Mouse (Mus musculus) forebrain, embryonic 14.5 days (tissue): ENCODE measurements at regions not wholly inside any gene's neighbourhood (a gene's known extent, or its start where the extent isn't known, plus 50 kb on each side); places are given as distances from the start of the nearest gene placed in this dataset.

Experiments
- ATAC-seq: fragments of 200-750 bp; cut with Nextera tagmentation; 2 replicates; pipeline ENCODE4 v1.8.0; 2017; ENCODE audit warnings: mild to moderate bottlenecking, moderate library complexity
- DNase-seq: peaks from one replicate; pipeline ENCODE4 v3.0.0-alpha.2; 2015; ENCODE audit warnings: low spot score
- H3K27ac ChIP-seq: fragments of 300-500 bp; sonication (generic); 2 replicates; pipeline ENCODE4 v1.5.1; 2014; ENCODE audit warnings: low read depth, mild to moderate bottlenecking, control low read depth, low read length, moderate library complexity
- H3K27me3 ChIP-seq: fragments of 300-500 bp; sonication (generic); replicated peaks from 2 replicates; pipeline ENCODE4 v1.6.1; 2014; ENCODE audit warnings: low read length, control low read depth, mixed read lengths; ENCODE audit not compliant: control insufficient read depth, insufficient read depth
- H3K36me3 ChIP-seq: fragments of 300-500 bp; sonication (generic); 2 replicates; pipeline ENCODE4 v1.6.1; 2014; ENCODE audit warnings: low read length, control low read depth; ENCODE audit not compliant: control insufficient read depth, insufficient read depth
- H3K4me1 ChIP-seq: fragments of 300-500 bp; sonication (generic); 2 replicates; pipeline ENCODE4 v1.6.1; 2014; ENCODE audit warnings: antibody characterized with exemption, low read length, control low read depth; ENCODE audit not compliant: control insufficient read depth, insufficient read depth
- H3K4me2 ChIP-seq: fragments of 300-500 bp; sonication (generic); 2 replicates; pipeline ENCODE4 v1.6.1; 2014; ENCODE audit warnings: mild to moderate bottlenecking, control low read depth, low read length
- H3K4me3 ChIP-seq: fragments of 300-500 bp; sonication (generic); 2 replicates; pipeline ENCODE4 v1.5.1; 2014; ENCODE audit warnings: low read depth, low read length, control low read depth
- H3K9ac ChIP-seq: fragments of 300-500 bp; sonication (generic); 2 replicates; pipeline ENCODE4 v1.6.1; 2014; ENCODE audit warnings: mild to moderate bottlenecking, low read length, control low read depth, moderate library complexity
- H3K9me3 ChIP-seq: fragments of 300-500 bp; sonication (generic); replicated peaks from 2 replicates; pipeline ENCODE4 v1.6.1; 2016; ENCODE audit warnings: low read length, control low read depth, mixed read lengths; ENCODE audit not compliant: control insufficient read depth
- WGBS: fragments of 180-500 bp; shearing (Covaris S2); extraction: QIAGEN DNeasy Blood & Tissue Kit; methylation state at CpG from one replicate; pipeline ENCODE4 v1.1.7; 2014; 5-methylcytosine and 5-hydroxymethylcytosine counted together

DNA sequence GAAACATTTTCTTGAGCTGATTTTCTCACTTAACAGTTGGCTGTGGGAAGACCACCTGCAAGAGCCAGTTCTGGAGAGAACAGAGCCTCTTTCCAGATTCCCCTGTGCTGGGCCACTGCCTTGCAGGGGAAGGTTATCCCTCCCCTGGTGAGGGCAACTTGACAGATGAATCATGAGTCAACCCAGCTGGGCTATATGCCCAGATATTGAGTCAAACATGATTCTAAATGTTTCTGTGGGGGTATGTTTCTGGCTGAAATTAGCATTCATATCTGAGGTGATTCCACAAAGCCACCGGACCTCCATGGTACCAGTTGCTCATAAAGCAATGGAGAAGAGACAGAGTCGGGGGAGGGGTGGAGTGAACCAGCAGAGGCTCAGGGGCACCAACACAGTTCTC is 97.8 kb upstream of the Zdhhc25 start:
- Histone ChIP-seq H3K4me3 (no peak overlapping the region), H3K9ac (no peak overlapping the region), H3K27me3 (no peaks in the 10 kb centered on the region), H3K27ac (no peak overlapping the region), H3K4me2 (no peak overlapping the region), H3K36me3 (no peaks in the 10 kb centered on the region), H3K9me3 (no peaks in the 10 kb centered on the region), H3K4me1 (no peaks in the 10 kb centered on the region)
- DNase-seq: no peak
- 97% methylated on average over 2 of the region's 2 CpGs for WGBS
- ATAC-seq: no peak

DNA sequence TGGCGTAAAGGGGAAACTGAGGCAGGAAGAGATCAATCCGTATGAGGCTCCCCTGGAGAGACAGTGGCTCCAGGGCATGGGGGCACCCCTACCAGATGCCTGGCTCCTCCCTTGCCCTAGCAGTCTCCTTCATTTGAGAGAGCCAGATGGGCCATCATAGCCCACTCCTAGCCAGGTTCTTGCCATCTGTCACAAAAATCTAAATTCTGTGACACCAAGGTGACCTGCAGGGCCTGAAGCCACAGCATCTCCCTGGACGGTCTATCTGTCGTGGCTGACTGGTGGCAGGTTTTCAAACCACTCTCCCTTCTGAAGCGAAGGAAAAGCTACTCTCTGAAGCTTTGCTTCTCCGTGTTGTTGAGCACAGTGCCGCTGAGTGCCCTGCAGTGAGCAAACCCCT is 96.2 kb upstream of the Zdhhc25 start:
- Histone ChIP-seq H3K36me3 (no peaks in the 10 kb centered on the region), H3K9ac (no peak overlapping the region), H3K4me3 (no peak overlapping the region), H3K9me3 (no peaks in the 10 kb centered on the region), H3K4me2 (no peak overlapping the region), H3K27me3 (no peaks in the 10 kb centered on the region), H3K27ac (no peak overlapping the region), H3K4me1 (no peaks in the 10 kb centered on the region)
- DNase-seq: no peak
- WGBS: 85% methylated on average over 7 of the region's 7 CpGs
- no peak for ATAC-seq

DNA sequence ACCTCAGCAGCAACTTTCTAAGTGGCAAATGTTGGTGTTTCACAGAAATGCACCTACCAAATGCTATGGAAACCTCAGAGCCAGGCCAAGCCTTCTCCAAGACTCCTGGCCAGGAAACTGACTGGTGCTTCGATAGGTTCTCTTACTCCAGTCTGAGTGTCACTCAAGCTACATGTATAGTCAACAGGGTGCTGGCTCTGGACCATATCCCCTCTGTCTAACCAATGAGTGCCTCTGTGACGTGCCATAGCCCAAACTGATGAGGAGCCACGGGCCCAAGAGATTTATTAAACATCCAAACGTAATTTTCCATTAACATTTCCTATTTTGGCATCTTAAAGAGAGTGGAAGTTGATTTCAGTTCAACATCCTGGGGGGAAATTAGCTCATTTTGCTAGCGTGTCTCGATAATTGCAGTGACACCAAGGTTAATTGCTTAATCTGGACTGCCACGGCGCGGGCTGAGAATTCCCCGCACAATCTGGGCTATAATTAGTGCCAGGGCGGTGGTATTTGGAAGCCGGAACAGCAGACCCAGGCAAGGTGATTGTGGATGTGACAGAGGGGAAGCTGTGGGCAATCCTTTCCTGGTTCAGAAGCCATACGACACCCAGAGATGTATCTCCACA is 94.5 kb upstream of the Zdhhc25 start:
- WGBS: 48% methylated on average over 13 of the region's 13 CpGs
- no peak for ATAC-seq
- Histone ChIP-seq H3K4me2 (no peak overlapping the region), H3K27ac (no peak overlapping the region), H3K27me3 (no peaks in the 10 kb centered on the region), H3K36me3 (no peaks in the 10 kb centered on the region), H3K4me1 (no peaks in the 10 kb centered on the region), H3K9ac (no peak overlapping the region), H3K9me3 (no peaks in the 10 kb centered on the region), H3K4me3 (no peak overlapping the region)
- DNase-seq: peak; percentile 61

DNA sequence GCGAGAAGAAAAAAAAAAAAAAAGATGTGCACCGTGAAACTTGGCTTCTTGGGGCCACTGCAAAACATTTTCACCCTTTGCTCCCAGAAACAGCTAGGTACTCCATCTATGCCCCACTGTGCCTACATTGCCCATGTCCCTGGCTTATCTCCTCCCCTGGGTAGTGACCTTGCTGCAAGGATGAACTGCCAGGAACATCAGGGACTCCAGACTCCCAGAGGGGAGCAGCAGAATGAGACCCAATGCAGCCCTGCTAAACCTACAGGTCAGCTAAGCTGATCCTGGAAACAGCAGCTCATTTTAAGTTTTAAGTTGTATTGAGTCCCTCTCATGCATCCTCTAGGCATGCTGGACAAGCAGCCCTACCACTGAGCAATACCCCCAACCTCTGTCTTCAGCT is 92.2 kb upstream of the Zdhhc25 start:
- no peak overlapping the region for H3K27ac ChIP-seq
- no peak overlapping the region for H3K9ac ChIP-seq
- DNase-seq (no peak), ATAC-seq (no peak)
- H3K9me3 ChIP-seq: no peaks in the 10 kb centered on the region
- no peaks in the 10 kb centered on the region for H3K27me3 ChIP-seq
- no peak overlapping the region for H3K4me3 ChIP-seq
- no peak overlapping the region for H3K4me2 ChIP-seq
- no peaks in the 10 kb centered on the region for H3K4me1 ChIP-seq
- WGBS: 77% methylated on average over 2 of the region's 2 CpGs
- no peaks in the 10 kb centered on the region for H3K36me3 ChIP-seq

DNA sequence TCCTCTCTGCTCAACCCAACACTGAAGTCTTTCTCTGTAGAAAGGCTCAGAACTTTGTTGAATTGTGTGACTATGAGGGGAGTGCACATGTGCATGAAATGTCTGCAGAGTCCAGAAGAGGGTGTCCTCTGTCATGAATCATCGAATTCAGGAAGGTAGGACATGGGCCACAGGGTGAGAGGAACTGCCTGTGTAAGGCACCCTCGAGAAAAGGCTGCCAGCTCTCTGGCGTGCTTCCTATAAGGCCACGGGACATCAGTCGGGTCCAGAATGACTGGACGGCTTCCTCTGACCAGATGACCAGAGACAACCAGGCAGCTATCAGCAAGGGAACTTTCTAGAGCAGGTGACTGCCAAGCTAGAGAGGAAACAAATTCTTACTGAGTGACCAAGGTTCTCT is 91.1 kb upstream of the Zdhhc25 start:
- Histone ChIP-seq H3K36me3 (no peaks in the 10 kb centered on the region), H3K4me2 (no peak overlapping the region), H3K4me1 (no peaks in the 10 kb centered on the region), H3K9ac (no peak overlapping the region), H3K9me3 (no peaks in the 10 kb centered on the region), H3K4me3 (no peak overlapping the region), H3K27me3 (no peaks in the 10 kb centered on the region), H3K27ac (no peak overlapping the region)
- DNase-seq: no peak
- no peak for ATAC-seq
- WGBS: 88% methylated on average over 6 of the region's 6 CpGs

DNA sequence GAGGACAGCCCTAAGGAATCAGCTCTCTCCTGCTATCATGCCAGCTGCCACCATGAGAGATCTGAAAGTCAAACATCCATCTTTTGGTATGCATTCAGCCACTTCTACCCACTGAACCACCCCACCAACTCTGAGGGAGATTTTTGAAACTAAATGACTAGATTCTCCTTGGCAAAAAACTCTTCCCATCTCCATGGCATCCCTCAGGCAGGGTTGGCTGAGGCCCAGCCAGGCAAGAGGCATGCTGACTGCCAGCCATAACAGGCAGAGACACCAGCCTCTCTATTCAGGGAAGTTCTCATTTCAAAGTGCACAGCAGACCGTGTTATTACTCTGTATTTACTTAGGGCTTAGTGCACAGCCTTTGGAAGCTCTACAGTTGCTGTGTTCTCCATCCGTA is 90.5 kb upstream of the Zdhhc25 start:
- Histone ChIP-seq H3K36me3 (no peaks in the 10 kb centered on the region), H3K27ac (no peak overlapping the region), H3K9ac (no peak overlapping the region), H3K4me1 (no peaks in the 10 kb centered on the region), H3K9me3 (no peaks in the 10 kb centered on the region), H3K27me3 (no peaks in the 10 kb centered on the region), H3K4me3 (no peak overlapping the region), H3K4me2 (no peak overlapping the region)
- WGBS: 54% methylated on average over 2 of the region's 2 CpGs
- ATAC-seq (no peak), DNase-seq (peak; percentile 64)

DNA sequence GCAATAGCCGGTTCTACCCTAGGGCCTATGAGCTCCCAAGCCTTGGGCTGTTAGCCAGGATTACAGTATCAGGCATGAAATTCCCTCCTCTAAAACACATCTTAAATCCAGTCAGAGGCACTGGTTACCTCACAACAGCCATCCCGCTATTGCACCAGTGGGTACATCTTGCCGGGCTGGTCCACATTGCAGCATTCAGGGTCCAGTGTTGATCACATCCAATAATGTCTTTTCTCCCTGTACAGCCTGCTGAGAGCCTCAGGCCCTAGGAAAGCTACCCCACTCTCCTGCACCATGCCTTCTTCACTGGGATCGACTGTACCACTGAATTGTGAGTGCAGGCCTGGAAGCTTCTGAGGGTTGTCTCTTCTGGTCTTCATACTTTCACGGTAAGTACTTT is 86.0 kb upstream of the Zdhhc25 start:
- H3K27me3 ChIP-seq: no peaks in the 10 kb centered on the region
- H3K27ac ChIP-seq: no peak overlapping the region
- WGBS: 94% methylated on average over 5 of the region's 5 CpGs
- no peaks in the 10 kb centered on the region for H3K36me3 ChIP-seq
- no peak for DNase-seq
- no peak overlapping the region for H3K4me3 ChIP-seq
- H3K4me1 ChIP-seq: no peaks in the 10 kb centered on the region
- no peaks in the 10 kb centered on the region for H3K9me3 ChIP-seq
- H3K4me2 ChIP-seq: no peak overlapping the region
- no peak for ATAC-seq
- H3K9ac ChIP-seq: no peak overlapping the region

DNA sequence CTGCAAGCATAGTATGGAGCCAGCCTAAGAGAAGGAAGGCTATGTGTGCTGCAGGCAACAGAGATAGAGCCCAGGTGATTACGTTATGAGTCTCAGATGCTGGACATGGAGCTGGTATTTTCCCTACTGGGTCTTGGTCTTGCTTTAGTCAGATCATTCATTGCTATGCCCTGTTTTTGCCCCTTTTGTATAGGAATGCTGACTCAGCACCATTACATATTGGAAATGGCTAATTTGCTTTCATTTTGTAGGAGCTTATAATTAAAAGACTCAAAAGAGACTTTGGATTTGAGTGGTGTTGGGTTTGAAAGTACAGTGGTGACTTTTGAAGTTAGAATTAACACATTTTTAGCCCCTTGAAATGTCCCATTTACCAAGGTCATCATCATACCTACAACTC is 68.9 kb upstream of the Zdhhc25 start:
- H3K4me3 ChIP-seq: no peak overlapping the region
- H3K36me3 ChIP-seq: no peaks in the 10 kb centered on the region
- no peak for ATAC-seq
- no peak overlapping the region for H3K27ac ChIP-seq
- H3K9me3 ChIP-seq: peaks cover 6% of the 10 kb centered on the region; the same call in 1 of the 2 replicates
- 93% methylated on average over 1 of the region's 1 CpGs for WGBS
- no peak overlapping the region for H3K9ac ChIP-seq
- H3K4me2 ChIP-seq: no peak overlapping the region
- DNase-seq: no peak
- H3K27me3 ChIP-seq: no peaks in the 10 kb centered on the region
- H3K4me1 ChIP-seq: peaks cover 8% of the 10 kb centered on the region; the same call in 1 of the 2 replicates

DNA sequence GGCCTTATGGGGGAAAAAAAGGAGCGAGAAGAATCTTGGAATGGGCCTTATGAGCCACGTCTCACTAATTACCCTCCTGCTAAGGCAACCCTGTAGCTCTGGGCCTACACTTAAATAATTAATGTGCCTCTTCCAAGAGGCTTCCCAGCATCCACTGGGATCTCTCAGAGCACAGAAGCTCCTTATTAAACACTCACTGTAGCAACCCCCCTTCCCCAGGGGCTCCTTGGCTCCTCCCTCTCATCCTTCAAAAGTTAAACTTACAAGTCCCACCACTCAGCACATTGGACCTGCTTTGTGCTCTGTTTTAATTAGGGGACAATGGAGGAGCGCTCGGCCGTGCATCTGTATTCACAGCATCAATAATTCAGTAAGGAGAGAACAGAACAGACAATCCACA is 68.1 kb upstream of the Zdhhc25 start:
- no peak overlapping the region for H3K4me2 ChIP-seq
- peaks cover 8% of the 10 kb centered on the region; the same call in 1 of the 2 replicates for H3K4me1 ChIP-seq
- H3K9me3 ChIP-seq: peaks cover 6% of the 10 kb centered on the region; the same call in 1 of the 2 replicates
- peak; percentile 36 for DNase-seq
- WGBS: 11% methylated on average over 5 of the region's 5 CpGs
- no peaks in the 10 kb centered on the region for H3K36me3 ChIP-seq
- H3K9ac ChIP-seq: no peak overlapping the region
- no peaks in the 10 kb centered on the region for H3K27me3 ChIP-seq
- no peak overlapping the region for H3K4me3 ChIP-seq
- no peak overlapping the region for H3K27ac ChIP-seq
- ATAC-seq: no peak
